Mouse (Mus musculus): Measurements from ENCODE around the gene Pgpep1. TPM values are rescaled to one million over a fixed set of nuclear protein-coding genes. Genes with fewer than 3 reads are reported as not detected.
A peak's percentile ranks its signal among the peaks of the same experiment; 100 is the strongest.

Pgpep1 gene
- polyA plus RNA-seq (2015; fragmentation: Nextera tagmentation; extraction: Ambion mirVana) = 102 and 108 TPM in 2 replicates

DNA sequence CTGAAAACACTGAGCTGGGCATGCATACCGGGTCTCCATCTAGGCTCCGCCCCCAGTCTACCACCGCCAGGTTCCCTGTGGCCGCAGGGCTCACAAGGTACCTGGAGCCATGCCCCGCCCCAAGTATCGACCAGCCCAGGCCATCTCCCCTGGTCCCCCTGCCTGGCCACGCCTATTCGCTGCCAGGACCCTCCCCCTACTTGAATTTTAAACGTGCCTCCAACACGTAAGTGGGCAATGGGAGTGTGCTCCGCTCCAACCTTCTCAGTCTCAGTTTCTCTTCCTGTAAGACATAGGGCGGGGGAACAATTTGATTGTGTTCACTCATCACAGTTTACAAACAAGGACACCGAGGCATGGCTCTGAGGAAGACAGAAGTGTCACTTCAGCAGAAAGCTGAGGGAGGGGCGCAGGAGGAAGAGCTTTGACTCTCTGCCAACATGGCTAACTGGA lies at the start of gene Pgpep1:
Gene Pgpep1 (minus strand): TSS at position 116 of the 453 bp plus-strand sequence.
- Histone ChIP-seq H3K4me3 (peak within 1 kb of the TSS; percentile 84), H3K36me3 (0 out of 2 replicates have a peak, but pooled peaks cover 8% of the 10 kb centered on the region), H3K4me2 (peak within 1 kb of the TSS; percentile 81), H3K9me3 (no peaks in the 10 kb centered on the region), H3K27me3 (no peaks in the 10 kb centered on the region), H3K4me1 (replicated peaks) (peaks cover 54% of the 10 kb centered on the region), H3K9ac (peak within 1 kb of the TSS; percentile 91), H3K27ac (replicated peaks) (peak within 1 kb of the TSS; percentile 92)
- WGBS = 3% methylated on average over 14 of the region's 14 CpGs
- peak; percentile 45 for ATAC-seq (ENCODE audit: low read depth)

DNA sequence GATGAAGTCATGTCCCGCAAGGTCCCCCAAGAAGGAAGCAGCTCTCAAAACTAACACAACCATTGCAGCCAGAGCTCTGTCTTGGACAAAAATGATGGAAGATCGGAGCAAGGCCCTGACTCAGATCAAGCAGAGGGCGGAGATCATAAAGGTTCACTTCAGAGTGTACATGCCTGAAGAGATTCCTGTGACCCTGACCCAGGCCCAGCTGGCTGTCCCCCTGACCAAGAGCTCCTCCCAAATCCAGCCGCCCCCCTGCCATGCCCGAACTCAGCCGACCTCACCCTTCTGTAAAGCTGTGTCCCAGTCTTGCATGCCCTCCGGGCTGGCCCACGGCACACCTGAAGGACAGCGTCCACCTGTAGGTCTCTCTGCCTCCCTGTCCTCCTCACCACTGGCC lies 49.6 kb upstream of the Pgpep1 start:
- Histone ChIP-seq H3K9me3 (no peaks in the 10 kb centered on the region), H3K27ac (replicated peaks) (no peak overlapping the region), H3K4me1 (replicated peaks) (no peaks in the 10 kb centered on the region), H3K9ac (no peak overlapping the region), H3K4me2 (no peak overlapping the region), H3K4me3 (no peak overlapping the region), H3K36me3 (0 out of 2 replicates have a peak, but pooled peaks cover 6% of the 10 kb centered on the region), H3K27me3 (no peaks in the 10 kb centered on the region)
- WGBS = 93% methylated on average over 9 of the region's 9 CpGs
- no peak for ATAC-seq (ENCODE audit: low read depth)

DNA sequence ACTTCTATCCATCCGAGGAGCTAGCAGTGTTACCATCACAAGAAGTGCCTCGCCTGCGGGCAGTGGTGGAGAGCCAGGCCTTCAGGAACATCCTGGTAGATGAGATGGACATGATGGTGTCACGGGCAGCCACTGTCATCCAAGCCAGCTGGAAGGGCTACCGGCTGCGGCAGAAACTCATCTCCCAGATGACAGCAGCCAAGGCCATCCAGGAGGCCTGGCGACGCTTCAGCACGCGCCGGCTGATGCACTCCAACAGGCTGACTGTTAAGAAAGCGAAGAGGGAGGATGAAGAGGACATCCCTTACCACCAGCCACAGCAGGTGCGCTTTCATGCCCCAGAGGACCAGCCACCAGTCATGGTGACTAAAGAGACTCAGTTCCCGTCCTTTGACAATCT lies 48.1 kb upstream of the Pgpep1 start:
- H3K9me3 ChIP-seq = no peaks in the 10 kb centered on the region

DNA sequence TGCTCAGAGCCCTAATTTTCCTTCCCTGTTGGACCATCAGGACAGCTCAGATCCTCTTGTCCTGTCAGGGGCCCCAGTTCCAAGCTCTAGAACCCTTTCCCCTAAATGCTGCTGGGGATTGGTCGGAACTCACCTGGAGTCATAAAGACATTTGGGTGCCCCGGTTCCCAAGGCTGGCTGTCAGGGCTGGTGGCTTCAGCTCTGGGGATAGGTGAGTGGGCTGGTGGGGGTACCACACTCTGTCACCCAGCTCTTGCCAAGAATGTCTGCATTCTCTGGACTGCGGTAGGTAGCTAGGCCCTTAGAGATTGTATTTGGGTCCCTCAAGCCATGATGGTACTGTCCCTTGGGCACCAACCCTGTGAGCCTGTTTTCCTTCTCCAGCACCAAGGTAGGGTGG lies 43.1 kb upstream of the Pgpep1 start, which contains the start of gene Iqcn:
Gene Iqcn (plus strand): TSS at position 171 of the 400 bp plus-strand sequence.
- Histone ChIP-seq H3K9me3 (no peaks in the 10 kb centered on the region), H3K36me3 (peaks cover 24% of the 10 kb centered on the region), H3K9ac (peak within 1 kb of the TSS; percentile 100), H3K27me3 (no peaks in the 10 kb centered on the region), H3K4me1 (replicated peaks) (peaks cover 38% of the 10 kb centered on the region), H3K4me2 (peak within 1 kb of the TSS; percentile 89), H3K27ac (replicated peaks) (0 out of 2 replicates have a peak within 1 kb of the TSS, but pooled peaks have one; percentile 24), H3K4me3 (peak within 1 kb of the TSS; percentile 97)
- ATAC-seq (ENCODE audit: low read depth) = no peak
- 89% methylated on average over 3 of the region's 3 CpGs for WGBS

More for the DNA sequence above, 48.1 kb upstream of the Pgpep1 start:
- 91% methylated on average over 14 of the region's 14 CpGs for WGBS
- Histone ChIP-seq H3K4me2 (no peak overlapping the region), H3K9ac (no peak overlapping the region), H3K4me1 (replicated peaks) (peaks cover 11% of the 10 kb centered on the region), H3K4me3 (no peak overlapping the region), H3K36me3 (peaks cover 17% of the 10 kb centered on the region), H3K27ac (replicated peaks) (no peak overlapping the region), H3K27me3 (no peaks in the 10 kb centered on the region)
- ATAC-seq (ENCODE audit: low read depth) = no peak

DNA sequence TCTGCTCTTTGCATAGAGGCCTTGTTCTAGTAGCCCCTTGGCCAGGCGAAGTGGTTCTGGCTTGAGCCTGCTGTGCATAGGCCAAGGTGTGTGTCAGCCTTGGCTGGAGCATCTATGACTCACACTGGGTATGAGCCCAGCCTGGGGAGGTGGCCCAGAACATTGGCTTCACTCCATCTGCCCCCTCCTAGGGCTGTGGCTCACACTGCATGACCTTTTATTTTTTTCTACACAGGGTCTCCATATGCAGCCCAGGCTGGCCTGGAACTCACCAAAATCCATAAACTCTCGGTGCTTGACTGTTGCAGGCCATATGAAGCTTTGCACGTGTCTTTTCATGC lies 42.6 kb upstream of the Pgpep1 start:
- WGBS = 87% methylated on average over 3 of the region's 3 CpGs
- Histone ChIP-seq H3K36me3 (peaks cover 24% of the 10 kb centered on the region), H3K4me2 (peak overlapping the region; percentile 89), H3K27me3 (no peaks in the 10 kb centered on the region), H3K9me3 (no peaks in the 10 kb centered on the region), H3K27ac (replicated peaks) (0 out of 2 replicates have a peak overlapping the region, but pooled peaks have one; percentile 24), H3K9ac (peak overlapping the region; percentile 100), H3K4me3 (peak overlapping the region; percentile 97; the same call in 1 of the 2 replicates), H3K4me1 (replicated peaks) (peaks cover 42% of the 10 kb centered on the region)
- ATAC-seq (ENCODE audit: low read depth) = no peak

DNA sequence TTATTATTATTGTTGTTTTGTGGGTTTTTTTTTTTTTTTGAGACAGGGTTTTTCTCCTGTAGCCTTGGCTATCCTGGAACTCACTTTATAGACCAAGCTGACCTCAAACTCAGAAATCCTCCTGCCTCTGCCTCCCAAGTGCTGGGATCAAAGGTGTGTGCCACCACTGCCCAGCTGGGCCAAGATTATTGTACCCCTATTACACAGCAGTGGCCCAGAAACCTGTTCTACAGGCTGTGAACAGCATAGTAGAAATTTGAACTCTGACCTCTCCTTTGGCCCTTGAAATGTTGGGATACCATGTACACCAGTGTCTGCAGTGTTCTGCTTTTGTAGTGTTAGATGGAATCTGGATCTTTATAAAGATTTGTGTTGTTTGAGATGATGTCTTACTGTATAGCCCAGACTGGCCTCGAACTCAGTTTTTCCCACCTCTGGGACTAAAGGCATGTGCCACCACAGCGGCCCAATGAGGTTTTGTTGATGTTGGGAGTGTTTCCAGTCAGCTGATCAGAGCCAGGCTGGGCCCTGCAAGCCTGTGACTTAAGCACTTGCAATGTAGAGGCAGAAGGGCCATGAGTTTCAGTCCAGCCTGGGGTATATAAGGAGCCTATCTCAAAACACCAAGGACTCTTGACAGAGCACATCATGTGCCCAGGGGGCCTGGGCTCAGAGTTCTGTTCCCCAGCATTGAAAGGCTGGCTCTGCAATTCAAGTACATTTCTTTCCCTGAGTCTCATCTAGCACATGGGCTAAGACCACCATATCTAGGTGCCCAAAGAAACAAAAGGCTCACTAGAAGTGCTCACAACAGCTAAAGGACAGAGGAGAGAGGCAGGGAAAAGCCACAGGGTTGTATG lies 42.0 kb upstream of the Pgpep1 start:
- no peaks in the 10 kb centered on the region for H3K9me3 ChIP-seq
- peak overlapping the region; percentile 89 for H3K4me2 ChIP-seq
- 0 out of 2 replicates have a peak overlapping the region, but pooled peaks have one; percentile 24 for H3K27ac ChIP-seq (replicated peaks)
- H3K9ac ChIP-seq = peak overlapping the region; percentile 100
- WGBS = 86% methylated on average over 2 of the region's 2 CpGs
- H3K27me3 ChIP-seq = no peaks in the 10 kb centered on the region
- H3K36me3 ChIP-seq = peaks cover 24% of the 10 kb centered on the region
- ATAC-seq (ENCODE audit: low read depth) = no peak
- H3K4me1 ChIP-seq (replicated peaks) = peaks cover 48% of the 10 kb centered on the region
- peak overlapping the region; percentile 97 for H3K4me3 ChIP-seq

DNA sequence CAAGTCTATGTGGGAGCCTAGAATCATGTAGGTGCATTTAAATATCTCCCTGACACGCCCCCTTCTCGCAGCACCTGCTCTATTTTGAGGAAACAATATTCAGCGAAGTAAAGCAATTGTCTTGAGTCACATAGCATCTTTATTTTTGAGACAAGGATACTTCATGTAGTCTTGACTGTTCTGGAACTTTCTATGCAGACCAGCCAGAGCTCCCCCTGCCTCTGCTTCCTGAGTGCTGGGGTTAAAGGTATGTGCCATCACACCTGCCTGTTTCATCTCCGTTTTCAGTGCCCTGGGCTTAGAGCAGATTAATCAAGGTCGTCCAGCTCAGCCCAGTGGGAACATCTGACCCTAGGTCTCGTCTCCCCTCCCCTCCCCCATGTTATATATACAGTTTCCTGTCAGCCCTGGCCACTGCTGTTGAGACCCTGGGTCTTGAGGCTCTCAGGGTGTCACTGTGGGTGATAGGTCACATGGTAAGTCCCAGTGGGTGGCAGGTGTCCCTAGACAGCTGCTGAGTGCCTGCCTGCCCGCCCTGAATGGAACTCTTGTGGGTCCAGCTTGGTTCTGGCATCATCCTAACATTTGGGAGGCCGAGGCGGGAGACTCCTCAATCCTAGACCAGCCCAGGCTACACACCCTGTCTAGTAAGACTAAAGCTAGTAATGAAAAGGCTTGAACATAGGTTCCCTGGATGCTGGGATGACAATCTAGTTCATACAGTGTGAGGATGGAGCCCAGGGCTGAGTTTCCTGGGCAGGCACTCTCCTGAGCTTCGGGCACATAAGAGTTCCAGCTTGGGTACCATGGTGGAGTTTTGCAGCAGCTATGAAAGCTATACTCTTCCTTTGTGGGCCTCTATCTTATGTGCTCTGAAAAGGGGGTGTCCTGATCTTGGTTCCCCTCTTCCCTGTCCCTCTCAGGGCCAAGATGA lies 41.1 kb upstream of the Pgpep1 start:
- Histone ChIP-seq H3K9me3 (no peaks in the 10 kb centered on the region), H3K4me3 (peak overlapping the region; percentile 97), H3K9ac (peak overlapping the region; percentile 100), H3K4me2 (peak overlapping the region; percentile 89), H3K27me3 (no peaks in the 10 kb centered on the region), H3K27ac (replicated peaks) (peak overlapping the region; percentile 99), H3K4me1 (replicated peaks) (peaks cover 57% of the 10 kb centered on the region), H3K36me3 (peaks cover 24% of the 10 kb centered on the region)
- WGBS = 53% methylated on average over 10 of the region's 10 CpGs
- no peak for ATAC-seq (ENCODE audit: low read depth)

DNA sequence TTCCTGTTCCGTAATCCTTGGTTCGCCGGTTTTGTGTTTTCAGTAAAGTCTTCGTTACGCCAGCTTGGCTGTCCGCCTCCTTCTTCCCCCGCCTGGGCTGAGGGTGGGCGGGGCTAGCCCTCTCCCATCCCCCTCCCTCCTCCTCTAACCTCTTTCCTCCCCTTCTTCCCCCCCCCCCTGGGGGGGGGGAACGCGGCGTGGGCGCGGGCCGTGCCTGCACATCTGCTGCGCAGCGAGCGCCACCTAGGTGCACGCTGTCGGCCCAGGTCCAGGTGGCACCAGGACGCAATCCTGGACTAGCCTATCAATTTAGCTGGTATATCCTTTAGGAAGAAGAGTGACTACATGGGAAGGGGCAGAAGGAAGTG lies 40.4 kb upstream of the Pgpep1 start:
- H3K36me3 ChIP-seq = peaks cover 24% of the 10 kb centered on the region
- H3K27ac ChIP-seq (replicated peaks) = peak overlapping the region; percentile 99
- H3K4me2 ChIP-seq = peak overlapping the region; percentile 89
- peaks cover 65% of the 10 kb centered on the region for H3K4me1 ChIP-seq (replicated peaks)
- no peaks in the 10 kb centered on the region for H3K27me3 ChIP-seq
- 0% methylated on average over 19 of the region's 20 CpGs for WGBS
- peak overlapping the region; percentile 97 for H3K4me3 ChIP-seq
- peak; percentile 25 for ATAC-seq (ENCODE audit: low read depth)
- H3K9ac ChIP-seq = peak overlapping the region; percentile 100
- H3K9me3 ChIP-seq = no peaks in the 10 kb centered on the region

DNA sequence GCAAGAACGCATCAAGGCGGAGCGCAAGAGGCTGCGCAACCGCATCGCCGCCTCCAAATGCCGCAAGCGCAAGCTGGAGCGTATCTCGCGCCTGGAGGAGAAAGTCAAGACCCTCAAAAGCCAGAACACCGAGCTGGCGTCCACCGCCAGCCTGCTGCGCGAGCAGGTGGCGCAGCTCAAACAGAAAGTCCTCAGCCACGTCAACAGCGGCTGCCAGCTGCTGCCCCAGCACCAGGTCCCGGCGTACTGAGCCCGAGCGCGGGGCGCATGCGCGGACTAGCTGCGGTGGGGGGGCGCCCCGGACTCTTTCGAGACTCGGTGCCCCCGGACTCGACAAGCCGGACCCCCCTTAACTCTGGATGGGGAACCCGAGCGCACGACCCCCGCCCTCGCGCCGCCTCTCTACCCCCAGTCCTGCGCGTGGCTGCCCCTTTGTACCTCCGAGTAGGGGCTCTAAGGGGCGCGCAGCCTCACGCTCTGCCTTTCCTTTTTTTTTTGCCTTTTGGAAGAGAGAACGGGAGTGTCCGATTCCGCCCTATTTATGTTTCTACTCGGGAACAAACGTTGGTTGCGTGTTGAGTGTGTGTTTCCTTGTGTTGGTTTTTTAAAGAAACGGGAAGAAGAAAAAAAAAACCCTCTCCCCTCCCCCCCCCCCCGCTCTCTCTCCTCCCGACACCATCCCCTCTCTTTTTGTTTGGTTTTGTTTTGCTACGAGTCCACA lies 39.8 kb upstream of the Pgpep1 start:
- WGBS = 1% methylated on average over 58 of the region's 59 CpGs
- no peaks in the 10 kb centered on the region for H3K9me3 ChIP-seq
- peak overlapping the region; percentile 99 for H3K27ac ChIP-seq (replicated peaks)
- H3K4me1 ChIP-seq (replicated peaks) = peaks cover 70% of the 10 kb centered on the region
- H3K27me3 ChIP-seq = no peaks in the 10 kb centered on the region
- H3K4me2 ChIP-seq = peak overlapping the region; percentile 89
- H3K9ac ChIP-seq = peak overlapping the region; percentile 100
- H3K4me3 ChIP-seq = peak overlapping the region; percentile 97
- 0 out of 2 replicates have a peak, but pooled peaks have one; percentile 4 for ATAC-seq (ENCODE audit: low read depth)
- peaks cover 24% of the 10 kb centered on the region for H3K36me3 ChIP-seq

DNA sequence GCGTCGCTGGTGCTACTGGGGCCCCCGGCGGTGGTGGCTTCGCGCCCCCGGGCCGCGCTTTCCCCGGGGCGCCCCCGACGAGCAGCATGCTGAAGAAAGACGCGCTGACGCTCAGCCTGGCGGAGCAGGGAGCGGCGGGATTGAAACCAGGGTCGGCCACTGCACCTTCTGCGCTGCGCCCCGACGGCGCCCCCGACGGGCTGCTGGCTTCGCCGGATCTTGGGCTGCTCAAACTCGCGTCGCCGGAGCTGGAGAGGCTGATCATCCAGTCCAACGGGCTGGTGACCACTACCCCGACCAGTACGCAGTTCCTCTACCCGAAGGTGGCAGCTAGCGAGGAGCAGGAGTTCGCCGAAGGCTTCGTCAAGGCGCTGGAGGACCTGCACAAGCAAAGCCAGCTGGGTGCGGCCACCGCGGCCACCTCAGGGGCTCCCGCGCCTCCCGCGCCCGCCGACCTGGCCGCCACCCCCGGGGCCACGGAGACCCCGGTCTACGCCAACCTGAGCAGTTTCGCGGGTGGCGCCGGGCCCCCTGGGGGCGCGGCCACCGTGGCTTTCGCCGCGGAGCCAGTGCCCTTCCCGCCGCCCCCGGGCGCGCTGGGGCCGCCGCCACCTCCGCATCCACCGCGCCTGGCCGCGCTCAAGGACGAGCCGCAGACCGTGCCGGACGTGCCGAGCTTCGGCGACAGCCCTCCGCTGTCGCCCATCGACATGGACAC lies 39.1 kb upstream of the Pgpep1 start:
- peak overlapping the region; percentile 99 for H3K27ac ChIP-seq (replicated peaks)
- H3K4me3 ChIP-seq = peak overlapping the region; percentile 97
- peaks cover 71% of the 10 kb centered on the region for H3K4me1 ChIP-seq (replicated peaks)
- H3K36me3 ChIP-seq = peaks cover 23% of the 10 kb centered on the region
- no peaks in the 10 kb centered on the region for H3K9me3 ChIP-seq
- peak overlapping the region; percentile 100 for H3K9ac ChIP-seq
- H3K27me3 ChIP-seq = no peaks in the 10 kb centered on the region
- under 1% methylated on average over 89 of the region's 89 CpGs for WGBS
- peak; percentile 25 for ATAC-seq (ENCODE audit: low read depth)
- peak overlapping the region; percentile 89 for H3K4me2 ChIP-seq

All from neural tube, embryonic 13.5 days (tissue).